Mouse (Mus musculus) testis, adult 2 months (tissue): ENCODE results near the gene Rnh1. TPM values are rescaled to one million over a fixed set of nuclear protein-coding genes. Genes with fewer than 3 reads are reported as not detected.

Experiments used
- H3K27ac ChIP-seq: fragments of 200-500 bp; 2 replicates; pipeline ENCODE4 v1.5.1; 2012; ENCODE audit warnings: low read depth, low read length; ENCODE audit not compliant: control insufficient read depth, insufficient read depth
- H3K27me3 ChIP-seq: fragments of 200-500 bp; 2 replicates; pipeline ENCODE4 v1.6.1; 2012; ENCODE audit warnings: mild to moderate bottlenecking, low read length, moderate library complexity; ENCODE audit not compliant: control insufficient read depth, insufficient read depth
- H3K36me3 ChIP-seq: fragments of 200-500 bp; 2 replicates; pipeline ENCODE4 v1.6.1; 2012; ENCODE audit warnings: mild to moderate bottlenecking, low read length; ENCODE audit not compliant: control insufficient read depth, insufficient read depth
- H3K4me1 ChIP-seq: fragments of 200-500 bp; 2 replicates; pipeline ENCODE4 v1.6.1; 2012; ENCODE audit warnings: low read length; ENCODE audit not compliant: control insufficient read depth, insufficient read depth
- H3K4me3 ChIP-seq: fragments of 200-500 bp; 2 replicates; pipeline ENCODE4 v1.5.1; 2012; ENCODE audit warnings: low read depth, mild to moderate bottlenecking, low read length, moderate library complexity, mixed read lengths; ENCODE audit not compliant: control insufficient read depth
- CTCF ChIP-seq: fragments of 200-500 bp; IDR thresholded peaks from 2 replicates; pipeline ENCODE4 v1.5.1; 2012; ENCODE audit warnings: low read depth, mild to moderate bottlenecking, inconsistent platforms, low read length, moderate library complexity; ENCODE audit not compliant: control insufficient read depth, insufficient read depth, insufficient replicate concordance
- POLR2A ChIP-seq: fragments of 200-500 bp; IDR thresholded peaks from 2 replicates; pipeline ENCODE4 v1.6.1; 2012; ENCODE audit warnings: low read depth, mild to moderate bottlenecking, inconsistent platforms, low read length, moderate library complexity; ENCODE audit not compliant: control insufficient read depth
- polyA plus RNA-seq: library from polyadenylated mRNA; depleted of rRNA; stranded (reverse); fragments of >200 nt; gene quantifications from 2 replicates; pipeline ENCODE4 v1.2.3, GENCODE M21; 2012

Rnh1 gene
- polyA plus RNA-seq, 1 experiment, result 16.6 TPM

GRCm38 (mm10) chr7:141143112-141143511 lies 29.5 kb downstream of the Rnh1 start:
- Histone ChIP-seq H3K36me3 (no peaks in the 10 kb centered on the region; the same call in 1 of the 2 replicates), H3K27me3 (no peaks in the 10 kb centered on the region), H3K4me3 (no peak overlapping the region), H3K4me1 (peaks cover 6% of the 10 kb centered on the region; the same call in 1 of the 2 replicates), H3K27ac (peak overlapping the region; percentile 52)
- TF ChIP-seq CTCF (peak; percentile 47; the same call in 1 of the 2 replicates), POLR2A (no peak)

- Histone ChIP-seq H3K27me3 (no peaks in the 10 kb centered on the region), H3K4me1 (0 out of 2 replicates have a peak, but pooled peaks cover 3% of the 10 kb centered on the region), H3K4me3 (no peak overlapping the region), H3K36me3 (no peaks in the 10 kb centered on the region; the same call in 1 of the 2 replicates), H3K27ac (no peak overlapping the region)
- no peak for TF ChIP-seq POLR2A
- no peak for TF ChIP-seq CTCF
Observed at GRCm38 (mm10) chr7:141141326-141141725, 31.3 kb downstream of the Rnh1 start.

GRCm38 (mm10) chr7:141131904-141132755 lies 40.5 kb downstream of the Rnh1 start:
- no peak for TF ChIP-seq CTCF
- TF ChIP-seq POLR2A, result no peak
- Histone ChIP-seq H3K4me3 (peak overlapping the region; percentile 97), H3K4me1 (no peaks in the 10 kb centered on the region; the same call in 1 of the 2 replicates), H3K27ac (peak overlapping the region; percentile 92; the same call in 1 of the 2 replicates), H3K27me3 (no peaks in the 10 kb centered on the region), H3K36me3 (peaks cover 1% of the 10 kb centered on the region; the same call in 1 of the 2 replicates)

GRCm38 (mm10) chr7:141131024-141131820 lies 41.4 kb downstream of the Rnh1 start:
- Histone ChIP-seq H3K27me3 (no peaks in the 10 kb centered on the region), H3K4me3 (peak overlapping the region; percentile 97), H3K36me3 (peaks cover 1% of the 10 kb centered on the region; the same call in 1 of the 2 replicates), H3K27ac (peak overlapping the region; percentile 92), H3K4me1 (no peaks in the 10 kb centered on the region; the same call in 1 of the 2 replicates)
- no peak; the same call in 1 of the 2 replicates for TF ChIP-seq CTCF
- peak; percentile 93 for TF ChIP-seq POLR2A

- no peak; the same call in 1 of the 2 replicates for TF ChIP-seq POLR2A
- H3K27me3 ChIP-seq, result no peaks in the 10 kb centered on the region
- peak overlapping the region; percentile 86 for H3K4me3 ChIP-seq
- no peaks in the 10 kb centered on the region for H3K36me3 ChIP-seq
- peaks cover 11% of the 10 kb centered on the region for H3K4me1 ChIP-seq
- peak overlapping the region; percentile 30 for H3K27ac ChIP-seq
Observed at GRCm38 (mm10) chr7:141123517-141123856, 49.2 kb downstream of the Rnh1 start.

GRCm38 (mm10) chr7:141122689-141123516 lies 49.8 kb downstream of the Rnh1 start:
- Histone ChIP-seq H3K4me1 (peaks cover 11% of the 10 kb centered on the region), H3K27me3 (no peaks in the 10 kb centered on the region), H3K36me3 (no peaks in the 10 kb centered on the region), H3K4me3 (peak overlapping the region; percentile 86), H3K27ac (peak overlapping the region; percentile 30)
- no peak for TF ChIP-seq CTCF
- peak; percentile 52; the same call in 1 of the 2 replicates for TF ChIP-seq POLR2A
